Mouse (Mus musculus) kidney, adult 11 months (tissue): ENCODE measurements around the gene Galnt15.

Experiments
- DNase-seq: peaks from one replicate; pipeline ENCODE4 v3.0.0; 2022

The Galnt15 gene

DNA sequence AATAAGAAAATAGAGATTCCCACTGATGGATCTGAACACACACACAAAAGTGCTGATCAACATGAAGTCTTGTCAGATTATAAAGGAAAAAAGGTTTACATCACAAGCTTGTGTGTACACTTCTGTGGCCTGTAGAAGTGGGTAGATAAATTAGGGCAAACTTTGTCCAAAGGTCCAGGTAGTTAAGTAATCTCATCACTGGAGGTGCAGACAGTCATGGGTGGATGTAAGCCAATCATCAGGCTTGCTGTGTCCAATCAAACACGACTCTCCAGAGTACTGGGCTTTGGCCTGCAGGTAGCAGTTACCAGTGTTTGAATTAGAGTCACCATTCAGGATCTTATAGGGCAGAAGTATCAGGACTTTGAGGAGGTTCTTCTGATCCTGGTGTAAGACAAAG, 64.2 kb downstream of the Galnt15 start:
- DNase-seq = no peak

DNA sequence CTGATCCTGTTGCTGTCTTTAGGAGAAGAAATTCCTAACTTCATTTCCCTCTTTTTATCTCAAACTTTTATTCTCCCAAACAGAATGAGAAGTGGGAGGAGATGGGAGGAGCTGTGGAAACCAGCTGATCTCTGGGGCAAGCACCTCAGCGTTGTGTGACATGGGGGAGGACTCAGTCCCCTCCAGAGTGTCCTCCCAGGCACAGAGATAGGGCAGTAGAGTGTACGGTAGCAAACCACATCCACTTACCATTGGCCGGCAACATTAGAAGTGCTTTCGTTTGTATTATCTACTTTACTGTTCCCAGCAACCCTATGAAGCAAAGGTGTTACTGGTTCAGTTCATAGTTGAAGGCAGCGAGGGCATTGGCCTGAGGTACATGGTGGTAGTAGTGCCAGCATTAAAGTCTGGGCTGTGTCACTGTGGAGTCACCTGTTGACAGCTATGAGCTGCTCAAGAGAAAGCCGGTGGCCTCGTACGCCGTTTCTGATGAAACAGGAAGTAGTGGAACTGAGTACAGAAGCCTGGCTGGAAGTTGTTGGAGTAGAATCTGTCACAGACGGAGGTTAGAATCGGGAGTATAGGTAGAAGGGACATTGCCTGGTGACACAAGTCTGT, 64.8 kb downstream of the Galnt15 start:
- DNase-seq = no peak

DNA sequence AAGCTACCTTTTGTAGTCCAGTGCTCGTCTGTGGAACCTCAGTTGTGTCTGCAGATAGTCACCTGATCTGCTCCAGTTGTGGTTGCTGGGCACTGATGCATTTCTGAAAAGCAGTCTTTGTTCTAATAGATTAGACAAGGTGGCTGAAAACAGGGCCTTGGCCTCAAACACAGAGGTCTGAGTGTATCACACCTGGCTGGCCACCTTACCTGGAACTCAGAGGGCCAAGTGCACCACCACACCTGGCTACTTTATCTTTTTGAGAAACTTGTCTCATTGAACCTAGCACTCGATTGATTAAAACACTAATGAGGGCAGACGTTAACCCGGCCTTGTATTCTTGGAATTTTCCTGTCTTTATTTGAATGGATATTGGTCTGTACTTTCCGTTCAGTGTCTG, 66.9 kb downstream of the Galnt15 start:
- no peak for DNase-seq

DNA sequence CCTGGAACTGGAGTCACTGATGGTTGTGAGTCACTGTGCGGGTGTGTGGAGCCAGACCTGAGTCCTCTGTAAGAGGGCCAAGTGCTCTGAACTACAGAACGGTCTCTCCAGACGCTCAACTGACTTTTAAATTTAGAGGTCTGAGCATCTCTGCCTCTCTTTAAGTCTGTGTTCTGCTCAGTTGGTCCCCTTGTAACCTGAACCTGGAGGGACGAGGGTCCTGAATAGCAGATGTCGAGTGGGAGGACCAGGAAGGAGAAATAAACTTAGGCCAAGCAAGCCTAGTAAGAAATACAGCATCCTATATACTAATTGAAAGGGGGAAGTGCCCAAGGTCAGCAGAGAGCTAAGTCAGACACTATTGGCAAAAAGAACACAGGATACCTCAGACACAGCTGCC, 68.0 kb downstream of the Galnt15 start:
- DNase-seq = no peak

GRCm38 (mm10) chr14:32097691-32098090, 68.9 kb downstream of the Galnt15 start:
- no peak for DNase-seq

GRCm38 (mm10) chr14:32098951-32099350, 70.2 kb downstream of the Galnt15 start:
- no peak for DNase-seq

DNA sequence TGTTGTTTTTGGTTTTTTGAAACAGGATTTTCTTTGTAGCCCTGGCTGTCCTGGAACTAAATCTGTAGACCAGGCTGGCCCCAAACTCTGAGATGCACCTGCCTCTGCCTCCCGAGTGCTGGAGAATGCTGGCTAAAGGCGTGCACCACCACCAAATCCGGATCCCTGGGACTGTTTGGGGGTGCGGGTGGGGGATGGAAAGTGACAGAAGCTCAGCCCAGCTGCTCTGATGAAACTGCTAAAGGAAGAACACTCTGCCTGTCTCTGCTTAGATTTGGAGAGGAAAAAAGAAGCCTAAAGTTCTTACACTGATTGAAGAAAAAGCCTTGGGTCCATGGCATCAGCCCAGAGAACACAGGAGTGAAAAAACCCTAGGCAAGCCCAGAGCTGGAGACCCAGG, 74.8 kb downstream of the Galnt15 start:
- no peak for DNase-seq

GRCm38 (mm10) chr14:32105663-32106062, 76.9 kb downstream of the Galnt15 start:
- DNase-seq = peak; percentile 60

DNA sequence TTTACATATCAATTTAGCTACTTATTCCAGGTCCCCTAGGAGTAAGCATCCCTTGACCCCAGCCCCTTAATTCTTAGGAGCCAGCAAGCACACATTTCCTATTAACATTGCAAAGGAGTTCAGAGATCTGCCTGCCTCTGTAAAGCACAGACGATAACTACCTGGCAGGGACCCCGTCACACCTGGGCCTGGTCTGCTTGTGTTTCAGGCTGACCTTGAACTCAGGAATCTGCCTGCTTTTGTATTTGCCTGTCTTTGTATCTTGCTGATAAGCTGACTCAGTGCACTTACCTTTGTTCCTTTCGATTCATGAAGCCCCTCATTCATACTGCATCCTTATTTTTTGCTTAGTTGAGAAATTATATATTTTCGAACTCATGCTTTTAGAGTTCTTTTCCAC, 78.1 kb downstream of the Galnt15 start:
- no peak for DNase-seq
